Mouse (Mus musculus): ENCODE results near the gene Il7r.

The Il7r gene

DNA sequence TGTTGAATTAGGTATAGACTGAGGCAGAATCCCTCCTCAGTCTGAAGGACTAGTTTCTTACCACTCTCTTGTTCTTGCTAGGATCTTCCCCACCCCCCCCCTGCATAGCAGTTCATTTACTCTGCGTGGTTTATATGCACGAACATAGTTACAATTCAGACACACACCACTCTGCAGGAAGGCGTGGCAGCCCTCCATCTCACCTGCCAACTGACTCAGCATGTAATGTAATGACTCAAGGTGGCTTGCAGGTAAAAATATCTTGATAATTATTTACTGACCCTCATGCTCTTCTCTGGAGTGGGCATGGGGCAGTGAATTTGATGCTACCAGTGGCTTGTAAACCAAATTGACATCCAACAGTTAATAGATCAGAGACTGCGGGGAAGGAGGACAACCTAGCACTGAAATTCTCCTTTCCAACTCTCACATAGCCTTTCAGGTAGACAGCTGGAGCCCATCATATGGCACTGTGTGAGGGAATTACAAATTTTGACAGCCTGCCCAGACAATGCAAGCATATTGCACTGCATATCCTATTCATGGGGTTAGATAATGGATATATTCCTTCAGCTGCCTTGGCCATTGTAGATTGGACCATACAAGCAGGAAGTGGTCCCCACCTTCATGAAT lies 58.8 kb downstream of the Il7r start:
- no peak for DNase-seq (ENCODE audit: low spot score)

DNA sequence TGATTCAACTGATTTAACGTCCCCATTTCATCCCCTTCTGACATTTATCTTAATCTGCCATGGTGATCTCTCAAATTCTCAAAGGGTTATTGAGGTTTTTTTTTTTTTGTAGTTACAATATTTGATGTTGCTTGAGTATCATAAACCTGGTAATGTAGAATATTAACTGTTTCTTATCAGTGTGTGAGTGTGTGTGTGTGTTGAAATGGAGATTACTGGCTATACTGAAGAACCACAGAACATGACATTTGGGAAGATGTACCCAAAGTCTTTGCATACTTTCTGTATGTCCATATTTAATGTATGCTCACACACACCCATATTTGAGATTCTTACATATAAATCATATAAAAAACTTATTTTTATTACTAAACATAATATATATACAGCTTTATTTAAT lies 65.9 kb downstream of the Il7r start:
- no peak for DNase-seq (ENCODE audit: low spot score)

DNA sequence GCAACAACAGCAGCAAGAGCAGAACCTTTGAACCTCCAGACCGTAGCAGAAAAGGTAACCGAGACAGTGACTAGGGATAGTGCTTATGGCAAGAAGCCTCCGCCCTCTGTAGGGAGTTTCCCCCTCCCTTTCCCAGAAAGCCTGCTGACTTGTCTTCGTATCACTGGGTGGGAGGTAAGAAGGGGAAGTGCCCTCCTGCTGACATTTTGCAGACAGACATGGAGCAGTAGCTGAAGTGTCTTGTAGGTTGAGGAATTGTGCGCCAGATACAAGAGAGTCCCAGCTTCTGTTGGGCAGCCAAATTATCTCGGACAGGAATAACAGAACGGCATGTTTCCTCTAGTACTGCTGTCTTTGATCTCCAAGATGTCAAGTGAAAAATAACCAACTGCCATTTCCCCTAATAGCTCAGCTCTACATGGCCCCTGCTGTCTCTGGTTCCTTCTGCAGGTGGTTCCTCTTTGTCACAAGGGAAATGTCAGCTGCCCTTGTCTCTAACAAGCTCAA lies 66.4 kb downstream of the Il7r start:
- peak; percentile 4 for DNase-seq (ENCODE audit: low spot score)
